Mouse (Mus musculus): ENCODE results near the gene Spg21. TPM values are rescaled to one million over a fixed set of nuclear protein-coding genes. Genes with fewer than 3 reads are reported as not detected.

Spg21 gene
- 103 and 112 TPM in 2 replicates for polyA plus RNA-seq (2016; fragmentation: Nextera tagmentation; extraction: Ambion mirVana)

- peak; percentile 98 for DNase-seq (ENCODE audit: low spot score)
- Histone ChIP-seq H3K27ac (replicated peaks) (peak within 1 kb of the TSS; percentile 91), H3K36me3 (replicated peaks) (peaks cover 18% of the 10 kb centered on the region), H3K4me3 (peak within 1 kb of the TSS; percentile 94), H3K4me1 (peaks cover 23% of the 10 kb centered on the region), H3K27me3 (replicated peaks; ENCODE audit: low read depth, poor library complexity, severe bottlenecking) (no peaks in the 10 kb centered on the region), H3K9me3 (no peaks in the 10 kb centered on the region)
- WGBS = under 1% methylated on average over 53 of the region's 53 CpGs
Observed at GRCm38 (mm10) chr9:65460732-65461442, at the start of gene Spg21. Spg21 (plus strand) TSS chr9:65460947.

GRCm38 (mm10) chr9:65411326-65411725 lies 49.4 kb upstream of the Spg21 start:
- Histone ChIP-seq H3K4me3 (no peak overlapping the region), H3K36me3 (replicated peaks) (no peaks in the 10 kb centered on the region; the same call in 1 of the 2 replicates), H3K27me3 (replicated peaks; ENCODE audit: low read depth, poor library complexity, severe bottlenecking) (no peaks in the 10 kb centered on the region), H3K4me1 (no peaks in the 10 kb centered on the region), H3K9me3 (no peaks in the 10 kb centered on the region), H3K27ac (replicated peaks) (no peak overlapping the region)
- 70% methylated on average over 3 of the region's 3 CpGs for WGBS
- no peak for DNase-seq (ENCODE audit: low spot score)

GRCm38 (mm10) chr9:65417738-65418137 lies 43.0 kb upstream of the Spg21 start:
- H3K36me3 ChIP-seq (replicated peaks) = no peaks in the 10 kb centered on the region
- H3K4me1 ChIP-seq = peaks cover 4% of the 10 kb centered on the region; the same call in 1 of the 2 replicates
- H3K4me3 ChIP-seq = no peak overlapping the region
- no peak overlapping the region for H3K27ac ChIP-seq (replicated peaks)
- WGBS = 55% methylated on average over 3 of the region's 3 CpGs
- no peaks in the 10 kb centered on the region for H3K27me3 ChIP-seq (replicated peaks; ENCODE audit: low read depth, poor library complexity, severe bottlenecking)
- no peaks in the 10 kb centered on the region for H3K9me3 ChIP-seq
- no peak for DNase-seq (ENCODE audit: low spot score)

- 76% methylated on average over 3 of the region's 3 CpGs for WGBS
- Histone ChIP-seq H3K4me1 (peaks cover 10% of the 10 kb centered on the region), H3K27ac (replicated peaks) (no peak overlapping the region), H3K27me3 (replicated peaks; ENCODE audit: low read depth, poor library complexity, severe bottlenecking) (no peaks in the 10 kb centered on the region), H3K4me3 (no peak overlapping the region), H3K36me3 (replicated peaks) (no peaks in the 10 kb centered on the region), H3K9me3 (no peaks in the 10 kb centered on the region)
- no peak for DNase-seq (ENCODE audit: low spot score)
Observed at GRCm38 (mm10) chr9:65419633-65420032, 41.1 kb upstream of the Spg21 start.

- DNase-seq (ENCODE audit: low spot score) = no peak
- 85% methylated on average over 11 of the region's 11 CpGs for WGBS
- Histone ChIP-seq H3K27me3 (replicated peaks; ENCODE audit: low read depth, poor library complexity, severe bottlenecking) (no peaks in the 10 kb centered on the region), H3K27ac (replicated peaks) (no peak within 1 kb of the TSS), H3K4me1 (peaks cover 8% of the 10 kb centered on the region), H3K9me3 (no peaks in the 10 kb centered on the region), H3K4me3 (no peak within 1 kb of the TSS), H3K36me3 (replicated peaks) (no peaks in the 10 kb centered on the region)
Observed at GRCm38 (mm10) chr9:65422760-65423501, 37.8 kb upstream of the Spg21 start, which contains the start of gene Slc51b. Slc51b (minus strand) TSS chr9:65422955.

GRCm38 (mm10) chr9:65424393-65424792 lies 36.4 kb upstream of the Spg21 start:
- peaks cover 8% of the 10 kb centered on the region for H3K4me1 ChIP-seq
- no peak overlapping the region for H3K27ac ChIP-seq (replicated peaks)
- no peak overlapping the region for H3K4me3 ChIP-seq
- H3K9me3 ChIP-seq = no peaks in the 10 kb centered on the region
- 34% methylated on average over 3 of the region's 3 CpGs for WGBS
- DNase-seq (ENCODE audit: low spot score) = no peak
- no peaks in the 10 kb centered on the region for H3K36me3 ChIP-seq (replicated peaks)
- no peaks in the 10 kb centered on the region for H3K27me3 ChIP-seq (replicated peaks; ENCODE audit: low read depth, poor library complexity, severe bottlenecking)

GRCm38 (mm10) chr9:65427511-65427910 lies 33.2 kb upstream of the Spg21 start:
- no peaks in the 10 kb centered on the region for H3K36me3 ChIP-seq (replicated peaks)
- H3K27ac ChIP-seq (replicated peaks) = no peak overlapping the region
- no peaks in the 10 kb centered on the region for H3K27me3 ChIP-seq (replicated peaks; ENCODE audit: low read depth, poor library complexity, severe bottlenecking)
- peaks cover 8% of the 10 kb centered on the region for H3K4me1 ChIP-seq
- 86% methylated on average over 2 of the region's 2 CpGs for WGBS
- no peak overlapping the region for H3K4me3 ChIP-seq
- no peaks in the 10 kb centered on the region for H3K9me3 ChIP-seq
- no peak for DNase-seq (ENCODE audit: low spot score)

- Histone ChIP-seq H3K27me3 (replicated peaks; ENCODE audit: low read depth, poor library complexity, severe bottlenecking) (no peaks in the 10 kb centered on the region), H3K4me1 (peaks cover 8% of the 10 kb centered on the region), H3K36me3 (replicated peaks) (no peaks in the 10 kb centered on the region), H3K9me3 (no peaks in the 10 kb centered on the region), H3K27ac (replicated peaks) (no peak overlapping the region), H3K4me3 (no peak overlapping the region)
- WGBS = 89% methylated on average over 5 of the region's 5 CpGs
- no peak for DNase-seq (ENCODE audit: low spot score)
Observed at GRCm38 (mm10) chr9:65428003-65428402, 32.7 kb upstream of the Spg21 start.

GRCm38 (mm10) chr9:65430401-65430800 lies 30.3 kb upstream of the Spg21 start:
- Histone ChIP-seq H3K9me3 (no peaks in the 10 kb centered on the region), H3K36me3 (replicated peaks) (no peaks in the 10 kb centered on the region), H3K4me1 (no peaks in the 10 kb centered on the region), H3K27me3 (replicated peaks; ENCODE audit: low read depth, poor library complexity, severe bottlenecking) (no peaks in the 10 kb centered on the region), H3K4me3 (no peak overlapping the region), H3K27ac (replicated peaks) (no peak overlapping the region)
- DNase-seq (ENCODE audit: low spot score) = no peak

- no peak for DNase-seq (ENCODE audit: low spot score)
- Histone ChIP-seq H3K4me3 (no peak overlapping the region), H3K27me3 (replicated peaks; ENCODE audit: low read depth, poor library complexity, severe bottlenecking) (no peaks in the 10 kb centered on the region), H3K27ac (replicated peaks) (no peak overlapping the region), H3K4me1 (no peaks in the 10 kb centered on the region), H3K36me3 (replicated peaks) (no peaks in the 10 kb centered on the region), H3K9me3 (no peaks in the 10 kb centered on the region)
- WGBS = 90% methylated on average over 5 of the region's 5 CpGs
Observed at GRCm38 (mm10) chr9:65430921-65431320, 29.8 kb upstream of the Spg21 start.

- no peak overlapping the region for H3K4me3 ChIP-seq
- no peaks in the 10 kb centered on the region for H3K9me3 ChIP-seq
- peaks cover 5% of the 10 kb centered on the region for H3K4me1 ChIP-seq
- peak; percentile 79 for DNase-seq (ENCODE audit: low spot score)
- H3K27ac ChIP-seq (replicated peaks) = no peak overlapping the region
- 3% methylated on average over 3 of the region's 3 CpGs for WGBS
- H3K27me3 ChIP-seq (replicated peaks; ENCODE audit: low read depth, poor library complexity, severe bottlenecking) = no peaks in the 10 kb centered on the region
- no peaks in the 10 kb centered on the region for H3K36me3 ChIP-seq (replicated peaks)
Observed at GRCm38 (mm10) chr9:65432236-65432635, 28.5 kb upstream of the Spg21 start.

GRCm38 (mm10) chr9:65434140-65434539 lies 26.6 kb upstream of the Spg21 start:
- Histone ChIP-seq H3K4me3 (no peak overlapping the region), H3K9me3 (no peaks in the 10 kb centered on the region), H3K27ac (replicated peaks) (no peak overlapping the region), H3K4me1 (peaks cover 5% of the 10 kb centered on the region), H3K27me3 (replicated peaks; ENCODE audit: low read depth, poor library complexity, severe bottlenecking) (no peaks in the 10 kb centered on the region), H3K36me3 (replicated peaks) (peaks cover 11% of the 10 kb centered on the region; the same call in 1 of the 2 replicates)
- DNase-seq (ENCODE audit: low spot score) = peak; percentile 66
- WGBS = 59% methylated on average over 5 of the region's 5 CpGs

- Histone ChIP-seq H3K9me3 (no peaks in the 10 kb centered on the region), H3K4me3 (peak overlapping the region; percentile 90; the same call in 1 of the 2 replicates), H3K27me3 (replicated peaks; ENCODE audit: low read depth, poor library complexity, severe bottlenecking) (no peaks in the 10 kb centered on the region), H3K4me1 (peaks cover 5% of the 10 kb centered on the region), H3K27ac (replicated peaks) (no peak overlapping the region), H3K36me3 (replicated peaks) (peaks cover 18% of the 10 kb centered on the region)
- WGBS = 75% methylated on average over 4 of the region's 4 CpGs
- no peak for DNase-seq (ENCODE audit: low spot score)
Observed at GRCm38 (mm10) chr9:65435211-65435610, 25.5 kb upstream of the Spg21 start.

All from embryonic facial prominence, embryonic 10.5 days (tissue).